Mouse (Mus musculus): ENCODE measurements around the gene Prpf31. TPM values are rescaled to one million over a fixed set of nuclear protein-coding genes. Genes with fewer than 3 reads are reported as not detected.

Prpf31 gene
- polyA plus RNA-seq, 1 experiment from 2014 or later: 97.6 TPM

Small RNA genes within 50 kb of the gene (microRNA-seq; reads per million reads assigned to microRNA genes)
- gene Gm25100: not detected
- gene Mir3572: 2.8 reads per million

Other genes starting within 250 kb of the Prpf31 start
- gene Cacng8, start 239.3 kb upstream of the Prpf31 start, polyA plus RNA-seq (2016; fragmentation: Nextera tagmentation; extraction: Ambion mirVana): 0.12 and 0.36 TPM in 2 replicates
- gene Cacng6, start 205.8 kb upstream of the Prpf31 start, polyA plus RNA-seq (2016; fragmentation: Nextera tagmentation; extraction: Ambion mirVana): 0.14 and 0.17 TPM in 2 replicates
- gene Tarm1, start 127.4 kb upstream of the Prpf31 start, polyA plus RNA-seq (2016; fragmentation: Nextera tagmentation; extraction: Ambion mirVana): not detected in 2 replicates
- gene Oscar, start 13.8 kb upstream of the Prpf31 start, polyA plus RNA-seq (2016; fragmentation: Nextera tagmentation; extraction: Ambion mirVana): 0.08 TPM in 1 of 2 replicates, not detected in the other
- gene Ndufa3, start 12.6 kb upstream of the Prpf31 start, polyA plus RNA-seq (2016; fragmentation: Nextera tagmentation; extraction: Ambion mirVana): 295 and 296 TPM in 2 replicates
- 16.0 and 17.6 TPM in 2 replicates for gene Tfpt, start 56 bp upstream of the Prpf31 start, polyA plus RNA-seq (2016; fragmentation: Nextera tagmentation; extraction: Ambion mirVana)
- 32.6 and 34.4 TPM in 2 replicates for gene Cnot3, start 15.3 kb downstream of the Prpf31 start, polyA plus RNA-seq (2016; fragmentation: Nextera tagmentation; extraction: Ambion mirVana)
- gene Leng1, start 35.9 kb downstream of the Prpf31 start, polyA plus RNA-seq (2016; fragmentation: Nextera tagmentation; extraction: Ambion mirVana): 10.2 and 11.6 TPM in 2 replicates
- gene Tmc4, start 47.6 kb downstream of the Prpf31 start, polyA plus RNA-seq (2016; fragmentation: Nextera tagmentation; extraction: Ambion mirVana): 6.9 and 8.1 TPM in 2 replicates
- gene Tsen34, start 62.9 kb downstream of the Prpf31 start, polyA plus RNA-seq (2016; fragmentation: Nextera tagmentation; extraction: Ambion mirVana): 59.0 and 60.3 TPM in 2 replicates
- 24.9 and 27.5 TPM in 2 replicates for gene Mboat7, start 63.5 kb downstream of the Prpf31 start, polyA plus RNA-seq (2016; fragmentation: Nextera tagmentation; extraction: Ambion mirVana)
- 1,310 and 1,334 TPM in 2 replicates for gene Rps9, start 74.0 kb downstream of the Prpf31 start, polyA plus RNA-seq (2016; fragmentation: Nextera tagmentation; extraction: Ambion mirVana)
- gene Pirb, start 90.4 kb downstream of the Prpf31 start, polyA plus RNA-seq (2016; fragmentation: Nextera tagmentation; extraction: Ambion mirVana): 0.91 and 0.94 TPM in 2 replicates
- not detected in 2 replicates for gene Gm15448, start 195.7 kb downstream of the Prpf31 start, polyA plus RNA-seq (2016; fragmentation: Nextera tagmentation; extraction: Ambion mirVana)
- gene Pira2, start 215.1 kb downstream of the Prpf31 start, polyA plus RNA-seq (2016; fragmentation: Nextera tagmentation; extraction: Ambion mirVana): 0.35 and 0.44 TPM in 2 replicates

All from liver, embryonic 12.5 days (tissue).